Mouse (Mus musculus) lung, postnatal 0 days (tissue): ENCODE data around the gene Ctu1. TPM values are rescaled to one million over a fixed set of nuclear protein-coding genes. Genes with fewer than 3 reads are reported as not detected.
"Not testable (repeated sequence)": the region's sequence is repeated elsewhere in the genome, so short reads cannot be mapped to it uniquely, and the experiment has no call there.

Source experiments
- ATAC-seq: fragments of 200-750 bp; cut with Nextera tagmentation; 2 replicates; pipeline ENCODE4 v1.8.0; 2017; ENCODE audit warnings: moderate library complexity
- DNase-seq: peaks from one replicate; pipeline ENCODE4 v3.0.0-alpha.2; 2016; ENCODE audit warnings: low spot score
- H3K27ac ChIP-seq: fragments of 300-500 bp; sonication (generic); 2 replicates; pipeline ENCODE4 v1.5.1; 2014; ENCODE audit warnings: antibody characterized with exemption, mild to moderate bottlenecking, low read length, mixed read lengths
- H3K27me3 ChIP-seq: fragments of 300-500 bp; sonication (generic); replicated peaks from 2 replicates; pipeline ENCODE4 v1.6.1; 2014; ENCODE audit warnings: low read length, mixed read lengths; ENCODE audit not compliant: insufficient read depth
- H3K36me3 ChIP-seq: fragments of 300-500 bp; sonication (generic); 2 replicates; pipeline ENCODE4 v1.6.1; 2014; ENCODE audit warnings: low read length, mixed read lengths; ENCODE audit not compliant: insufficient read depth
- H3K4me1 ChIP-seq: fragments of 300-500 bp; sonication (generic); 2 replicates; pipeline ENCODE4 v1.6.1; 2014; ENCODE audit warnings: antibody characterized with exemption, low read depth, low read length, mixed read lengths; ENCODE audit not compliant: insufficient read depth
- H3K4me2 ChIP-seq: fragments of 300-500 bp; sonication (generic); replicated peaks from 2 replicates; pipeline ENCODE4 v1.6.1; 2014; ENCODE audit warnings: low read depth, mild to moderate bottlenecking, low read length, moderate library complexity, mixed read lengths
- H3K4me3 ChIP-seq: fragments of 300-500 bp; sonication (generic); 2 replicates; pipeline ENCODE4 v1.5.1; 2014; ENCODE audit warnings: low read depth, low read length
- H3K9ac ChIP-seq: fragments of 300-500 bp; sonication (generic); replicated peaks from 2 replicates; pipeline ENCODE4 v1.6.1; 2014; ENCODE audit warnings: low read depth, mild to moderate bottlenecking
- H3K9me3 ChIP-seq: fragments of 300-500 bp; sonication (generic); 2 replicates; pipeline ENCODE4 v1.6.1; 2016; ENCODE audit warnings: low read length, mixed read lengths
- CTCF ChIP-seq: IDR thresholded peaks from 2 replicates; pipeline ENCODE4 v1.5.1; 2016; ENCODE audit warnings: antibody characterized with exemption, mild to moderate bottlenecking
- EP300 ChIP-seq: IDR thresholded peaks from 2 replicates; pipeline ENCODE4 v1.6.1; 2016; ENCODE audit warnings: antibody characterized with exemption, mild to moderate bottlenecking, control low read depth
- WGBS: fragments of 180-500 bp; shearing (Covaris S2); extraction: QIAGEN DNeasy Blood & Tissue Kit; methylation state at CpG from one replicate; pipeline ENCODE4 v1.1.7; 2014; 5-methylcytosine and 5-hydroxymethylcytosine counted together
- polyA plus RNA-seq: library from polyadenylated mRNA; unstranded; fragments of >200 nt; fragmentation: Nextera tagmentation; extraction: Ambion mirVana; gene quantifications from 2 replicates; pipeline ENCODE4 v1.2.1, GENCODE M21; 2015

Ctu1 gene
- polyA plus RNA-seq, 1 experiment from 2014 or later, result 9.0 TPM

GRCm38 (mm10) chr7:43656232-43656631 is 15.6 kb upstream of the Ctu1 start:
- Histone ChIP-seq H3K27ac (no peak overlapping the region), H3K9ac (no peak overlapping the region), H3K27me3 (no peaks in the 10 kb centered on the region), H3K9me3 (no peaks in the 10 kb centered on the region), H3K4me1 (no peaks in the 10 kb centered on the region), H3K4me3 (no peak overlapping the region), H3K4me2 (no peak overlapping the region), H3K36me3 (no peaks in the 10 kb centered on the region)
- TF ChIP-seq EP300 (no peak), CTCF (no peak)
- ATAC-seq (no peak), DNase-seq (no peak)
- WGBS, result 68% methylated on average over 6 of the region's 6 CpGs

DNA sequence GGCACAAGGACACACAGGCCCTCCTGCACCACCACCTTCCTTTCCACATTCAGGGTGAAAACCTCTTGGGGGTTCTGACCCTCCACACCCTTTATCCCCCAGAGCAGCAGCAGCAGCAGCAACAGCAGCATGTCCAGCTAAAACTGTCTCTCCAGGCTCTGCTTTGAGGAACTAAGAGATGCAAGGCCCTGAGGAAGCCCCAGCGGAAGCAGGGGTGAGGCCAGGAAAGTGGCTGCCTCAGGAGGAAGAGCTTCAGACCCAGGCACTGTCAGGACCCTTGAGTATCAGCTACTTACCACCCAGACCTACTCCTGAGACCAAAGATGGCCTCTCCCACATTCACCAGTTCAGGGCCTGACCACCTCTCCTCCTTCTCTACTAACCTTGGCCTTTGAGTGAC is 11.8 kb upstream of the Ctu1 start, which contains the start of gene Siglece:
Gene Siglece (minus strand): TSS at position 160 of the 400 bp plus-strand sequence.
- Histone ChIP-seq H3K4me3 (no peak within 1 kb of the TSS), H3K9ac (no peak within 1 kb of the TSS), H3K9me3 (no peaks in the 10 kb centered on the region), H3K27me3 (no peaks in the 10 kb centered on the region), H3K36me3 (no peaks in the 10 kb centered on the region), H3K27ac (no peak within 1 kb of the TSS), H3K4me2 (no peak within 1 kb of the TSS), H3K4me1 (no peaks in the 10 kb centered on the region)
- TF ChIP-seq EP300, result no peak
- no peak for TF ChIP-seq CTCF
- no peak for ATAC-seq
- WGBS, result 94% methylated on average over 1 of the region's 1 CpGs
- DNase-seq, result no peak

GRCm38 (mm10) chr7:43662804-43663203 is 9.0 kb upstream of the Ctu1 start:
- DNase-seq (no peak), ATAC-seq (no peak)
- Histone ChIP-seq H3K27ac (no peak overlapping the region), H3K4me1 (no peaks in the 10 kb centered on the region), H3K4me3 (no peak overlapping the region), H3K27me3 (no peaks in the 10 kb centered on the region), H3K9me3 (no peaks in the 10 kb centered on the region), H3K36me3 (no peaks in the 10 kb centered on the region), H3K4me2 (no peak overlapping the region), H3K9ac (no peak overlapping the region)
- TF ChIP-seq EP300, result no peak
- TF ChIP-seq CTCF, result no peak
- WGBS, result 67% methylated on average over 1 of the region's 1 CpGs

- WGBS, result 82% methylated on average over 4 of the region's 4 CpGs
These were observed 4.6 kb upstream of the Ctu1 start for GRCm38 (mm10) chr7:43667221-43667620.

DNA sequence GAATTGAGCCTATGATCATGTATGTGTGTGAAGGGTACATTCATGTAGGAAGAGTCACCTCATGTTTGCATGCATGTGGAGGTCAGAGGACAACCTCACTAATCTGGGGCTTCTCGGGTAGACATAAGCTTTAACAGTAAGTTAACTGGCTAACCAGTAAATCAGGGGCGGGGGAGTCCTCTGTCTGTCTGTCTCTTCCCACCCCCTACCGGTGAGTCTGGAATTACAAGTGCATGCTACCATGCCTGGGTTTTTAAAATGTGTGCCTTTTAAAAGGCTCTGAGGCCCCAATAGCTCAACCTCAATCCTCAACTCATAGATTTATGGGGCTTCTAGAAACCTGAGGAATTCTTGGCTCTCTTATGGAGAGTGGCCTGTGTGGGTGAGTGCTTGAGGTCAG is 3.2 kb upstream of the Ctu1 start:
- Histone ChIP-seq H3K9me3 (no peaks in the 10 kb centered on the region), H3K4me1 (peaks cover 7% of the 10 kb centered on the region; the same call in 1 of the 2 replicates), H3K27me3 (no peaks in the 10 kb centered on the region), H3K4me3 (no peak overlapping the region), H3K36me3 (no peaks in the 10 kb centered on the region), H3K4me2 (no peak overlapping the region), H3K27ac (no peak overlapping the region), H3K9ac (no peak overlapping the region)
- TF ChIP-seq CTCF (peak; percentile 62), EP300 (no peak)
- WGBS, result 17% methylated on average over 3 of the region's 3 CpGs
- DNase-seq, result peak; percentile 57
- no peak for ATAC-seq

More at GRCm38 (mm10) chr7:43667221-43667620, 4.6 kb upstream of the Ctu1 start:
- DNase-seq, H3K27me3 ChIP-seq, H3K36me3 ChIP-seq, H3K9me3 ChIP-seq, H3K4me3 ChIP-seq, H3K27ac ChIP-seq, H3K4me1 ChIP-seq, ATAC-seq, H3K4me2 ChIP-seq, H3K9ac ChIP-seq: not testable (repeated sequence)

- H3K27me3 ChIP-seq, result no peaks in the 10 kb centered on the region
- peak overlapping the region; percentile 72 for H3K4me2 ChIP-seq
- H3K4me1 ChIP-seq, result peaks cover 7% of the 10 kb centered on the region; the same call in 1 of the 2 replicates
- peak overlapping the region; percentile 65; the same call in 1 of the 2 replicates for H3K4me3 ChIP-seq
- peak; percentile 34 for DNase-seq
- peak overlapping the region; percentile 11; the same call in 1 of the 2 replicates for H3K27ac ChIP-seq
- no peak for ATAC-seq
- H3K36me3 ChIP-seq, result 0 out of 2 replicates have a peak, but pooled peaks cover 12% of the 10 kb centered on the region
- H3K9me3 ChIP-seq, result no peaks in the 10 kb centered on the region
- H3K9ac ChIP-seq, result no peak overlapping the region
- TF ChIP-seq CTCF (no peak), EP300 (no peak)
- WGBS, result 64% methylated on average over 11 of the region's 11 CpGs
These were observed 580 bp upstream of the Ctu1 start for GRCm38 (mm10) chr7:43671064-43671808.
